Mouse (Mus musculus) 416B (cell line): ENCODE measurements at regions not wholly inside any gene's neighbourhood (a gene's known extent, or its start where the extent isn't known, plus 50 kb on each side); places are given as distances from the start of the nearest gene placed in this dataset.
"Not testable (repeated sequence)": the region's sequence is repeated elsewhere in the genome, so short reads cannot be mapped to it uniquely, and the experiment has no call there.

ENCODE experiments used
- DNase-seq: peaks from one replicate; pipeline ENCODE4 v3.0.0; 2011; ENCODE audit warnings: low read depth

GRCm38 (mm10) chr3:8163030-8163429, 1446.9 kb downstream of the Zfp704 start:
- no peak for DNase-seq

- no peak for DNase-seq
Measured at GRCm38 (mm10) chr3:8161997-8162756, 1447.7 kb downstream of the Zfp704 start.

- no peak for DNase-seq
Measured at GRCm38 (mm10) chr3:8143016-8143415, 1466.9 kb downstream of the Zfp704 start.

- no peak for DNase-seq
Measured at GRCm38 (mm10) chr3:8142190-8142589, 1467.7 kb downstream of the Zfp704 start.

GRCm38 (mm10) chr3:8141664-8142084, 1468.2 kb downstream of the Zfp704 start:
- DNase-seq: no peak

GRCm38 (mm10) chr3:8123641-8124040, 1486.2 kb downstream of the Zfp704 start:
- DNase-seq: not testable (repeated sequence)

- no peak for DNase-seq
Measured at GRCm38 (mm10) chr3:8123141-8123540, 1486.7 kb downstream of the Zfp704 start.

GRCm38 (mm10) chr3:8098291-8098690, 1478.0 kb upstream of the 1700008P02Rik start:
- DNase-seq: no peak

GRCm38 (mm10) chr3:8084749-8085148, 1464.5 kb upstream of the 1700008P02Rik start:
- no peak for DNase-seq

- DNase-seq: no peak
Measured at GRCm38 (mm10) chr3:8053711-8054110, 1433.5 kb upstream of the 1700008P02Rik start.

- DNase-seq: no peak
Measured at GRCm38 (mm10) chr3:8051167-8051566, 1430.9 kb upstream of the 1700008P02Rik start.

- DNase-seq: no peak
Measured at GRCm38 (mm10) chr3:8049706-8050105, 1429.5 kb upstream of the 1700008P02Rik start.

GRCm38 (mm10) chr3:8046348-8046747, 1426.1 kb upstream of the 1700008P02Rik start:
- DNase-seq: no peak

- DNase-seq: no peak
Measured at GRCm38 (mm10) chr3:8036697-8037096, 1416.5 kb upstream of the 1700008P02Rik start.

- DNase-seq: no peak
Measured at GRCm38 (mm10) chr3:8035091-8035729, 1415.0 kb upstream of the 1700008P02Rik start.

- no peak for DNase-seq
Measured at GRCm38 (mm10) chr3:8026325-8027017, 1406.2 kb upstream of the 1700008P02Rik start.

- DNase-seq: no peak
Measured at GRCm38 (mm10) chr3:8022654-8023053, 1402.4 kb upstream of the 1700008P02Rik start.

- no peak for DNase-seq
Measured at GRCm38 (mm10) chr3:8017489-8017888, 1397.2 kb upstream of the 1700008P02Rik start.

- no peak for DNase-seq
Measured at GRCm38 (mm10) chr3:8016945-8017344, 1396.7 kb upstream of the 1700008P02Rik start.

GRCm38 (mm10) chr3:8009966-8010365, 1389.7 kb upstream of the 1700008P02Rik start:
- no peak for DNase-seq

- no peak for DNase-seq
Measured at GRCm38 (mm10) chr3:8006708-8007395, 1386.6 kb upstream of the 1700008P02Rik start.

- DNase-seq: no peak
Measured at GRCm38 (mm10) chr3:8006273-8006672, 1386.0 kb upstream of the 1700008P02Rik start.
